Mouse (Mus musculus) mouse trophoblast stem cell (cell line): ENCODE measurements around the gene Rpl23.

Experiments used
- in situ Hi-C, 2 experiments: fragments of 300-500 bp; cut with MseI, MboI; formaldehyde crosslinking; loops; 2 replicates in 1 of 2; 3 replicates in 1 of 2; pipeline ENCODE4 v1.15.1; 2025

Gene Rpl23

GRCm38 (mm10) chr11:97813746-97814515, 31.7 kb upstream of the Rpl23 start:
- in situ Hi-C loops: no loop called here

- in situ Hi-C loops: no loop called here
Observed at GRCm38 (mm10) chr11:97813085-97813484, 30.8 kb upstream of the Rpl23 start.

- in situ Hi-C loops: no loop called here
Observed at GRCm38 (mm10) chr11:97812491-97812921, 30.3 kb upstream of the Rpl23 start.

GRCm38 (mm10) chr11:97811569-97812362, 29.5 kb upstream of the Rpl23 start:
- in situ Hi-C loops: no loop called here

- in situ Hi-C loops: no loop called here
Observed at GRCm38 (mm10) chr11:97810970-97811369, 28.7 kb upstream of the Rpl23 start.

- in situ Hi-C loops: no loop called here
Observed at GRCm38 (mm10) chr11:97810356-97810755, 28.1 kb upstream of the Rpl23 start.

GRCm38 (mm10) chr11:97809235-97810121, 27.2 kb upstream of the Rpl23 start:
- in situ Hi-C loops: no loop called here

GRCm38 (mm10) chr11:97808621-97809234, 26.5 kb upstream of the Rpl23 start:
- in situ Hi-C loops: no loop called here

- in situ Hi-C loops: no loop called here
Observed at GRCm38 (mm10) chr11:97808093-97808492, 25.9 kb upstream of the Rpl23 start.

GRCm38 (mm10) chr11:97807626-97808025, 25.4 kb upstream of the Rpl23 start:
- in situ Hi-C loops: no loop called here

- in situ Hi-C loops: no loop called here
Observed at GRCm38 (mm10) chr11:97806613-97806964, 24.4 kb upstream of the Rpl23 start.

GRCm38 (mm10) chr11:97805662-97806612, 23.7 kb upstream of the Rpl23 start:
- in situ Hi-C loops: no loop called here

- in situ Hi-C loops: no loop called here
Observed at GRCm38 (mm10) chr11:97804841-97805661, 22.8 kb upstream of the Rpl23 start.

GRCm38 (mm10) chr11:97803847-97804246, 21.6 kb upstream of the Rpl23 start:
- in situ Hi-C loops: no loop called here

- in situ Hi-C loops: no loop called here
Observed at GRCm38 (mm10) chr11:97802495-97802894, 20.3 kb upstream of the Rpl23 start.

- in situ Hi-C loops: no loop called here
Observed at GRCm38 (mm10) chr11:97802194-97802470, 19.9 kb upstream of the Rpl23 start.

GRCm38 (mm10) chr11:97801409-97802193, 19.4 kb upstream of the Rpl23 start:
- in situ Hi-C loops: no loop called here

GRCm38 (mm10) chr11:97800691-97801408, 18.6 kb upstream of the Rpl23 start:
- in situ Hi-C loops: no loop called here
